Mouse (Mus musculus) E14TG2a.4 (cell line): ENCODE data around the gene Disp1.

ENCODE experiments used
- H3K27me3 ChIP-seq: 2 replicates; pipeline ENCODE4 v1.6.1; 2014; ENCODE audit warnings: low read length, control low read depth; ENCODE audit not compliant: insufficient read depth
- H3K36me3 ChIP-seq: 2 replicates; pipeline ENCODE4 v1.6.1; 2014; ENCODE audit warnings: low read length, control low read depth; ENCODE audit not compliant: insufficient read depth
- H3K4me1 ChIP-seq: replicated peaks from 2 replicates; pipeline ENCODE4 v1.6.1; 2014; ENCODE audit warnings: low read depth, low read length, control low read depth
- H3K4me3 ChIP-seq: replicated peaks from 2 replicates; pipeline ENCODE4 v1.5.1; 2014; ENCODE audit warnings: mild to moderate bottlenecking, low read length
- H3K9me3 ChIP-seq: 2 replicates; pipeline ENCODE4 v1.6.1; 2014; ENCODE audit warnings: low read length, control low read depth
- CTCF ChIP-seq: conservative IDR thresholded peaks from 2 replicates; pipeline ENCODE4 v1.5.1; 2014; ENCODE audit warnings: low read length
- NANOG ChIP-seq: IDR thresholded peaks from 2 replicates; pipeline ENCODE4 v1.6.1; 2014; ENCODE audit warnings: borderline replicate concordance, low read length, mixed read lengths
- POU5F1 ChIP-seq: IDR thresholded peaks from 2 replicates; pipeline ENCODE4 v1.6.1; 2014; ENCODE audit warnings: low read length, borderline replicate concordance

Gene Disp1

GRCm38 (mm10) chr1:183101371-183101770 lies 120.0 kb downstream of the Disp1 start:
- H3K27me3 ChIP-seq: no peaks in the 10 kb centered on the region
- no peaks in the 10 kb centered on the region for H3K4me1 ChIP-seq
- no peaks in the 10 kb centered on the region for H3K36me3 ChIP-seq
- no peaks in the 10 kb centered on the region for H3K9me3 ChIP-seq
- no peak for TF ChIP-seq CTCF
- no peak for TF ChIP-seq NANOG
- no peak for TF ChIP-seq POU5F1
- H3K4me3 ChIP-seq: no peak overlapping the region

GRCm38 (mm10) chr1:183100245-183100644 lies 121.1 kb downstream of the Disp1 start:
- H3K27me3 ChIP-seq: no peaks in the 10 kb centered on the region
- H3K4me3 ChIP-seq: no peak overlapping the region
- H3K36me3 ChIP-seq: no peaks in the 10 kb centered on the region
- H3K9me3 ChIP-seq: no peaks in the 10 kb centered on the region
- H3K4me1 ChIP-seq: peaks cover 8% of the 10 kb centered on the region
- no peak for TF ChIP-seq CTCF
- no peak for TF ChIP-seq POU5F1
- no peak for TF ChIP-seq NANOG

GRCm38 (mm10) chr1:183099686-183100085 lies 121.6 kb downstream of the Disp1 start:
- no peaks in the 10 kb centered on the region for H3K36me3 ChIP-seq
- H3K4me3 ChIP-seq: no peak overlapping the region
- no peaks in the 10 kb centered on the region for H3K9me3 ChIP-seq
- TF ChIP-seq NANOG (no peak), POU5F1 (no peak), CTCF (no peak)
- peaks cover 11% of the 10 kb centered on the region for H3K4me1 ChIP-seq
- no peaks in the 10 kb centered on the region for H3K27me3 ChIP-seq

GRCm38 (mm10) chr1:183097606-183098005 lies 123.7 kb downstream of the Disp1 start:
- Histone ChIP-seq H3K4me1 (peaks cover 11% of the 10 kb centered on the region), H3K4me3 (no peak overlapping the region), H3K36me3 (no peaks in the 10 kb centered on the region), H3K27me3 (no peaks in the 10 kb centered on the region), H3K9me3 (no peaks in the 10 kb centered on the region)
- no peak for TF ChIP-seq NANOG
- no peak for TF ChIP-seq CTCF
- TF ChIP-seq POU5F1: no peak

GRCm38 (mm10) chr1:183095454-183096088 lies 125.8 kb downstream of the Disp1 start:
- Histone ChIP-seq H3K36me3 (no peaks in the 10 kb centered on the region), H3K4me3 (peak overlapping the region; percentile 29; the same call in 1 of the 2 replicates), H3K9me3 (no peaks in the 10 kb centered on the region), H3K27me3 (no peaks in the 10 kb centered on the region), H3K4me1 (peaks cover 11% of the 10 kb centered on the region)
- TF ChIP-seq POU5F1: no peak
- TF ChIP-seq NANOG: no peak
- no peak for TF ChIP-seq CTCF

- TF ChIP-seq CTCF (no peak), POU5F1 (no peak), NANOG (no peak)
- peaks cover 11% of the 10 kb centered on the region for H3K4me1 ChIP-seq
- peaks cover 19% of the 10 kb centered on the region for H3K36me3 ChIP-seq
- peaks cover 18% of the 10 kb centered on the region; the same call in 1 of the 2 replicates for H3K27me3 ChIP-seq
- no peak overlapping the region for H3K4me3 ChIP-seq
- peaks cover 30% of the 10 kb centered on the region for H3K9me3 ChIP-seq
Observed at GRCm38 (mm10) chr1:183092296-183092695, 129.0 kb downstream of the Disp1 start.

- H3K4me1 ChIP-seq: peaks cover 20% of the 10 kb centered on the region
- peaks cover 23% of the 10 kb centered on the region for H3K36me3 ChIP-seq
- no peak for TF ChIP-seq CTCF
- TF ChIP-seq NANOG: no peak
- TF ChIP-seq POU5F1: no peak
- H3K9me3 ChIP-seq: peaks cover 30% of the 10 kb centered on the region
- H3K27me3 ChIP-seq: peaks cover 20% of the 10 kb centered on the region; the same call in 1 of the 2 replicates
- H3K4me3 ChIP-seq: no peak overlapping the region
Observed at GRCm38 (mm10) chr1:183091203-183091602, 130.1 kb downstream of the Disp1 start.

GRCm38 (mm10) chr1:183088661-183089060 lies 132.7 kb downstream of the Disp1 start:
- peaks cover 30% of the 10 kb centered on the region for H3K9me3 ChIP-seq
- peaks cover 23% of the 10 kb centered on the region for H3K36me3 ChIP-seq
- H3K4me1 ChIP-seq: peaks cover 9% of the 10 kb centered on the region; the same call in 1 of the 2 replicates
- H3K4me3 ChIP-seq: peak overlapping the region; percentile 20
- H3K27me3 ChIP-seq: peaks cover 20% of the 10 kb centered on the region; the same call in 1 of the 2 replicates
- no peak for TF ChIP-seq CTCF
- no peak for TF ChIP-seq NANOG
- TF ChIP-seq POU5F1: no peak
